ENCODE assay signal across 11 mouse cellular contexts in the genomic region with DNA sequence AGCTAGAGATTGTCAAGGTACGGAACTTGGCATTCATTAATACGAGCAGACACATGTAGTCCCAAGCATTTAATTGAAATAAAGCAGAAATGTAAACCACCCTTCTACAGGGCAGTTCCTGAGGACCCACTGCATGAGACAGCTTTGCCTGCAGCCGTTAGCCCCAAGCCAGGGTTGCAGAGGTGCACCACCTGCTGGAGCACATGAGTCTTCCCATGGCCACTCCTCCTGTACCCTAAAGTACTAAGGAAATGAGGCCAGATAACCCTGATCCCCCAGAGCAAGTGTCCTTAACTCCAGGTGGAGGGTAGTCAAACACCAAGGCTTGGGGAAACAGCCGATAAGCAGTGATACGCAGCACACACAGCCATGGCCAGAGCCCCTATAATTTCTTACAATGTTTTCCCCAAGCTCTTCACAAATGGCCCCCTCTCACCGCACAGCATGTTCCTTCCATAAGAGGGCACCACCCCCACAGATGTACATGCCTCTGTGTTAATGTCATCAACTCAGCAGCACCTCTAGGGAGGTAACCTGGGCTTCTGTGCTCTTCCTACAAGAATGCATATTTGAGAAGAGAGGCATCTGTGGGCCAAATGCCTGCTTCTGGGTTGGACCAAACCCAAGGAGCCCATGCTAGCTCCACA.
DNase-seq lines count a peak whose midpoint lies in the region; ATAC-seq and TF ChIP-seq lines count a peak whose summit lies in the region.
"Had no signal": no experiment of that assay in that cellular context is flagged by ENCODE, and none has a peak within 500 bp of the region (broad histone marks: within the 10 kb centered on the region; RNA-seq: fewer than 3 reads in every experiment).

No protein-coding gene starts in this region.

- no peaks in the 10 kb centered on the region for H3K27me3 ChIP-seq in hindbrain, postnatal 0 days (ENCODE audit: insufficient read depth, low read length)
- H3K27me3 ChIP-seq in hindbrain, embryonic 16.5 days (replicated peaks; ENCODE audit: control insufficient read depth, insufficient read depth, low read length): no peaks in the 10 kb centered on the region
- H3K27me3 ChIP-seq in midbrain, embryonic 14.5 days (ENCODE audit: control insufficient read depth, insufficient read depth, low read length): no peaks in the 10 kb centered on the region
- no peaks in the 10 kb centered on the region; the same call in 1 of the 2 replicates for H3K27me3 ChIP-seq in midbrain, embryonic 10.5 days (ENCODE audit: low read depth, poor library complexity, severe bottlenecking)
- H3K27me3 ChIP-seq: hindbrain, embryonic 15.5 days had no signal

- peak; percentile 20; the same call in 1 of the 2 replicates for TF ChIP-seq CTCF in hindbrain, postnatal 0 days (IDR thresholded peaks at IDR 0.05; ENCODE audit: low read depth)

- no peaks in the 10 kb centered on the region for H3K9me3 ChIP-seq in hindbrain, postnatal 0 days (ENCODE audit: low read length)
- H3K9me3 ChIP-seq in hindbrain, embryonic 16.5 days (ENCODE audit: control insufficient read depth, low read length): no peaks in the 10 kb centered on the region
- H3K9me3 ChIP-seq in midbrain, embryonic 14.5 days (ENCODE audit: control insufficient read depth, low read length): no peaks in the 10 kb centered on the region
- H3K9me3 ChIP-seq in midbrain, embryonic 10.5 days (replicated peaks): no peaks in the 10 kb centered on the region
- H3K9me3 ChIP-seq: heart, embryonic 13.5 days; hindbrain, embryonic 15.5 days had no signal

- no peak for DNase-seq in hindbrain, postnatal 0 days (ENCODE audit: low spot score)
- DNase-seq in midbrain, embryonic 14.5 days: peak; percentile 15
- DNase-seq in midbrain, embryonic 10.5 days (ENCODE audit: low spot score): no peak
- DNase-seq in brain, adult 2 months (ENCODE audit: low read depth, low spot score): peak; percentile 36
- DNase-seq in thymus, postnatal 36 days: peak; percentile 34 to 39
- DNase-seq in gastrocnemius, postnatal 4 days (ENCODE audit: low spot score in 2 of 2): no peak
- DNase-seq in layer of hippocampus, adult 18-20 months (ENCODE audit: low spot score in 2 of 2): no peak

- no peak overlapping the region for H3K4me2 ChIP-seq in hindbrain, postnatal 0 days (ENCODE audit: low read depth, low read length)
- no peak overlapping the region for H3K4me2 ChIP-seq in hindbrain, embryonic 16.5 days (ENCODE audit: low read length)
- H3K4me2 ChIP-seq in midbrain, embryonic 14.5 days (ENCODE audit: low read length): no peak overlapping the region
- H3K4me2 ChIP-seq: heart, embryonic 13.5 days; hindbrain, embryonic 15.5 days had no signal

- no peak overlapping the region for H3K9ac ChIP-seq in hindbrain, postnatal 0 days (replicated peaks; ENCODE audit: low read length)
- H3K9ac ChIP-seq in hindbrain, embryonic 16.5 days (ENCODE audit: low read depth, low read length): no peak overlapping the region
- H3K9ac ChIP-seq in midbrain, embryonic 14.5 days (replicated peaks; ENCODE audit: low read length): no peak overlapping the region
- H3K9ac ChIP-seq: heart, embryonic 13.5 days; hindbrain, embryonic 15.5 days had no signal

- ATAC-seq in hindbrain, postnatal 0 days: no peak
- no peak for ATAC-seq in hindbrain, embryonic 16.5 days
- no peak for ATAC-seq in midbrain, embryonic 14.5 days (ENCODE audit: low FRiP score, low TSS enrichment)

- 86% methylated on average over 6 of the region's 6 CpGs for WGBS in hindbrain, postnatal 0 days
- 86% methylated on average over 6 of the region's 6 CpGs for WGBS in hindbrain, embryonic 16.5 days
- 90% methylated on average over 6 of the region's 6 CpGs for WGBS in midbrain, embryonic 14.5 days
- 86% methylated on average over 6 of the region's 6 CpGs for WGBS in midbrain, embryonic 10.5 days

- no peak overlapping the region for H3K4me3 ChIP-seq in hindbrain, postnatal 0 days (ENCODE audit: low read length)
- no peak overlapping the region for H3K4me3 ChIP-seq in hindbrain, embryonic 16.5 days (ENCODE audit: low read length)
- H3K4me3 ChIP-seq in midbrain, embryonic 14.5 days (replicated peaks; ENCODE audit: low read depth, low read length): no peak overlapping the region
- no peak overlapping the region for H3K4me3 ChIP-seq in midbrain, embryonic 10.5 days
- H3K4me3 ChIP-seq: erythroblast, embryonic 14.5 days; heart, embryonic 13.5 days; hindbrain, embryonic 15.5 days had no signal

- H3K27ac ChIP-seq in hindbrain, postnatal 0 days: no peak overlapping the region
- H3K27ac ChIP-seq in hindbrain, embryonic 16.5 days (ENCODE audit: low read depth, low read length): no peak overlapping the region
- no peak overlapping the region for H3K27ac ChIP-seq in midbrain, embryonic 14.5 days (replicated peaks; ENCODE audit: low read depth, low read length)
- H3K27ac ChIP-seq in midbrain, embryonic 10.5 days (replicated peaks): no peak overlapping the region
- H3K27ac ChIP-seq: heart, embryonic 13.5 days; hindbrain, embryonic 15.5 days had no signal

- no peaks in the 10 kb centered on the region for H3K36me3 ChIP-seq in hindbrain, postnatal 0 days (ENCODE audit: insufficient read depth, low read length)
- H3K36me3 ChIP-seq in hindbrain, embryonic 16.5 days (ENCODE audit: control insufficient read depth, insufficient read depth, low read length): no peaks in the 10 kb centered on the region
- no peaks in the 10 kb centered on the region for H3K36me3 ChIP-seq in midbrain, embryonic 14.5 days (ENCODE audit: control insufficient read depth, insufficient read depth, low read length)
- peaks cover 3% of the 10 kb centered on the region; the same call in 1 of the 2 replicates for H3K36me3 ChIP-seq in midbrain, embryonic 10.5 days
- H3K36me3 ChIP-seq: heart, embryonic 13.5 days; hindbrain, embryonic 15.5 days had no signal

- no peaks in the 10 kb centered on the region for H3K4me1 ChIP-seq in hindbrain, postnatal 0 days (ENCODE audit: insufficient read depth, low read length)
- H3K4me1 ChIP-seq in hindbrain, embryonic 16.5 days (ENCODE audit: control insufficient read depth, insufficient read depth, low read depth, low read length): no peaks in the 10 kb centered on the region
- no peaks in the 10 kb centered on the region; the same call in 1 of the 2 replicates for H3K4me1 ChIP-seq in midbrain, embryonic 14.5 days (ENCODE audit: control insufficient read depth, insufficient read depth, low read length)
- peaks cover 17% of the 10 kb centered on the region for H3K4me1 ChIP-seq in midbrain, embryonic 10.5 days
- H3K4me1 ChIP-seq: hindbrain, embryonic 15.5 days had no signal

Comparison
In these comparisons a context has a peak if more than half of its experiments do, and no peak if none do; other contexts are left out.
1. DNase-seq: peak in midbrain, embryonic 14.5 days (single experiment), brain, adult 2 months (single experiment) and thymus, postnatal 36 days (2 of 2); none in hindbrain, postnatal 0 days (single experiment), midbrain, embryonic 10.5 days (single experiment), gastrocnemius, postnatal 4 days (0 of 2) and layer of hippocampus, adult 18-20 months (0 of 2).